Mouse (Mus musculus): ENCODE measurements at regions not wholly inside any gene's neighbourhood (a gene's known extent, or its start where the extent isn't known, plus 50 kb on each side); places are given as distances from the start of the nearest gene placed in this dataset.

- DNase-seq (ENCODE audit: low read depth) = no peak
Observed at GRCm38 (mm10) chr10:125892122-125892521, 73.8 kb upstream of the Lrig3 start.

GRCm38 (mm10) chr10:125895744-125896482 lies 70.1 kb upstream of the Lrig3 start:
- no peak for DNase-seq (ENCODE audit: low read depth)

- DNase-seq (ENCODE audit: low read depth) = no peak
Observed at GRCm38 (mm10) chr10:125896646-125897045, 69.3 kb upstream of the Lrig3 start.

- no peak for DNase-seq (ENCODE audit: low read depth)
Observed at GRCm38 (mm10) chr10:125899504-125899903, 66.5 kb upstream of the Lrig3 start.

- DNase-seq (ENCODE audit: low read depth) = no peak
Observed at GRCm38 (mm10) chr10:125900562-125900961, 65.4 kb upstream of the Lrig3 start.

- no peak for DNase-seq (ENCODE audit: low read depth)
Observed at GRCm38 (mm10) chr10:125902668-125903067, 63.3 kb upstream of the Lrig3 start.

- no peak for DNase-seq (ENCODE audit: low read depth)
Observed at GRCm38 (mm10) chr10:125912207-125912606, 53.8 kb upstream of the Lrig3 start.
